Mouse (Mus musculus): Measurements from ENCODE around the gene Fanci.

The Fanci gene

GRCm38 (mm10) chr7:79391883-79392649 lies at the start of gene Fanci:
Gene Fanci (plus strand): TSS chr7:79391929.
- peak; percentile 81 to 94 for DNase-seq (ENCODE audit: low spot score in 2 of 2)

GRCm38 (mm10) chr7:79345902-79346301 lies 45.8 kb upstream of the Fanci start:
- peak in 1 of 2 experiments; percentile 66 for DNase-seq (ENCODE audit: low spot score in 2 of 2)

- DNase-seq (ENCODE audit: low spot score in 2 of 2): no peak
Measured at GRCm38 (mm10) chr7:79346555-79347075, 45.1 kb upstream of the Fanci start.

GRCm38 (mm10) chr7:79347108-79347813 lies 44.5 kb upstream of the Fanci start:
- no peak for DNase-seq (ENCODE audit: low spot score in 2 of 2)

- DNase-seq (ENCODE audit: low spot score in 2 of 2): no peak
Measured at GRCm38 (mm10) chr7:79348816-79349215, 42.9 kb upstream of the Fanci start.

- DNase-seq (ENCODE audit: low spot score in 2 of 2): peak; percentile 75 to 92
Measured at GRCm38 (mm10) chr7:79349738-79350386, 41.9 kb upstream of the Fanci start.

- DNase-seq (ENCODE audit: low spot score in 2 of 2): peak; percentile 90 to 93
Measured at GRCm38 (mm10) chr7:79358350-79359182, 33.2 kb upstream of the Fanci start.

GRCm38 (mm10) chr7:79359183-79359435 lies 32.6 kb upstream of the Fanci start:
- no peak for DNase-seq (ENCODE audit: low spot score in 2 of 2)

- DNase-seq (ENCODE audit: low spot score in 2 of 2): no peak
Measured at GRCm38 (mm10) chr7:79360056-79360455, 31.7 kb upstream of the Fanci start.

GRCm38 (mm10) chr7:79362208-79362607 lies 29.5 kb upstream of the Fanci start:
- peak in 1 of 2 experiments; percentile 63 for DNase-seq (ENCODE audit: low spot score in 2 of 2)

- no peak for DNase-seq (ENCODE audit: low spot score in 2 of 2)
Measured at GRCm38 (mm10) chr7:79362830-79363229, 28.9 kb upstream of the Fanci start.

- DNase-seq (ENCODE audit: low spot score in 2 of 2): no peak
Measured at GRCm38 (mm10) chr7:79363370-79364043, 28.2 kb upstream of the Fanci start.

GRCm38 (mm10) chr7:79368664-79369063 lies 23.1 kb upstream of the Fanci start:
- DNase-seq (ENCODE audit: low spot score in 2 of 2): no peak

GRCm38 (mm10) chr7:79369416-79369815 lies 22.3 kb upstream of the Fanci start:
- no peak for DNase-seq (ENCODE audit: low spot score in 2 of 2)

- peak in 1 of 2 experiments; percentile 74 for DNase-seq (ENCODE audit: low spot score in 2 of 2)
Measured at GRCm38 (mm10) chr7:79371321-79371879, 20.3 kb upstream of the Fanci start.

- DNase-seq (ENCODE audit: low spot score in 2 of 2): no peak
Measured at GRCm38 (mm10) chr7:79374017-79374416, 17.7 kb upstream of the Fanci start.

- no peak for DNase-seq (ENCODE audit: low spot score in 2 of 2)
Measured at GRCm38 (mm10) chr7:79375594-79375993, 16.1 kb upstream of the Fanci start.

GRCm38 (mm10) chr7:79376516-79377275 lies 15.0 kb upstream of the Fanci start:
- DNase-seq (ENCODE audit: low spot score in 2 of 2): no peak

GRCm38 (mm10) chr7:79386422-79387133 lies 5.2 kb upstream of the Fanci start, which contains the start of gene Rlbp1:
Gene Rlbp1 (minus strand): TSS chr7:79387048.
- peak in 1 of 2 experiments; percentile 28 for DNase-seq (ENCODE audit: low spot score in 2 of 2)

Measured in left cerebral cortex, adult 9 months (tissue).